Mouse (Mus musculus) CD4-positive naive resting alpha-beta T cell, adult 76 days (primary cell): ENCODE data around the gene Ephb2. TPM values are rescaled to one million over a fixed set of nuclear protein-coding genes. Genes with fewer than 3 reads are reported as not detected.

Experiments
- total RNA-seq: library from RNA; stranded (reverse); gene quantifications from one replicate; pipeline ENCODE4 v1.2.4, GENCODE M21; 2023

Ephb2 gene
- 0.18 TPM for total RNA-seq

GRCm38 (mm10) chr4:136835621-136836386 is at the start of gene Ephb2:
Ephb2 (minus strand) TSS chr4:136835988.

GRCm38 (mm10) chr4:136622388-136622787 is 213.4 kb downstream of the Ephb2 start, which contains the start of gene Lactbl1:
Lactbl1 (plus strand) TSS chr4:136622621.

GRCm38 (mm10) chr4:136610387-136610856 is 225.4 kb downstream of the Ephb2 start, which contains the start of gene Tex46:
Tex46 (plus strand) TSS chr4:136610437.

GRCm38 (mm10) chr4:136602568-136602967 is 233.2 kb downstream of the Ephb2 start, which contains the start of gene Kdm1a:
Kdm1a (minus strand) TSS chr4:136602723.

Other genes starting within 250 kb of the Ephb2 start
- gene Kdm1a, start 233.3 kb downstream of the Ephb2 start, total RNA-seq: 53.8 TPM
- not detected for gene Tex46, start 225.6 kb downstream of the Ephb2 start, total RNA-seq
- not detected for gene Lactbl1, start 213.4 kb downstream of the Ephb2 start, total RNA-seq
- 9.1 TPM for gene C1qb, start 50.2 kb upstream of the Ephb2 start, total RNA-seq
- 13.5 TPM for gene C1qc, start 57.1 kb upstream of the Ephb2 start, total RNA-seq
- gene C1qa, start 62.8 kb upstream of the Ephb2 start, total RNA-seq: 11.3 TPM
- not detected for gene Epha8, start 120.8 kb upstream of the Ephb2 start, total RNA-seq
- 25.4 TPM for gene Zbtb40, start 212.8 kb upstream of the Ephb2 start, total RNA-seq